Mouse (Mus musculus): ENCODE results near the gene Sdccag8. TPM values are rescaled to one million over a fixed set of nuclear protein-coding genes. Genes with fewer than 3 reads are reported as not detected.
"Not testable (repeated sequence)": the region's sequence is repeated elsewhere in the genome, so short reads cannot be mapped to it uniquely, and the experiment has no call there.

The Sdccag8 gene
- total RNA-seq, 2 experiments from 2014 or later, result 3.1 to 4.1 TPM

DNA sequence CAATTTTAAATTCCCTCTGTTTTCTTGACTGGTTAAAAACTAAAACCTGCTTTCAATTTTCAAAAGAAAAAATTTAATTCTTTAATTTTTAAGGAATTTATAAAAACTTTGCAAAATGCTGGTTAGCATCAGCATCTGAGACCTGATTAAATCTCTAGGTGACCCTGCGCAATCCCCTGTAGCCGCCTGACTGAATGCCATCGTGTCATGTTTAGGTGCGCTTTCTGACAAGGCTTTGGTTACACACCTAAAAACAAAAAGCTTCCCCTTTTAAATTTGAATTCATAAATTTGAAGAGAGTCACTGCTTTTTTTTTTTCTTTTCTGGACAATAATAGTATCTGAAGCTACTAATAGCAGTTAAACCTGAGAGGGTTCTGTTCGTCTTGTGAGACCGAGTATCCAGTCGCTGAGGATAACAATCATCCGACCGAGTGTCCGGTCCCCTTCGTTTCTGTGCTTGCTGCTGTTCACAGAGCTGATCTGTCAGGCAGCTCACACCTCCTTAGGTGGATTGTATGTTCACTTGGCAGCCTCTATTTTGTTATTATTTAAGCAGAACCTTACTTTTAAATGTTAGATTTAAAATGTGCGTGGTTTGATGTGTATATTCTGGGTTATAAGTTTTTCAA lies 118.0 kb downstream of the Sdccag8 start:
- no peak for DNase-seq
- intact Hi-C loops (cut with DNase I; ENCODE audit: low total_unique reads), result no loop called here

DNA sequence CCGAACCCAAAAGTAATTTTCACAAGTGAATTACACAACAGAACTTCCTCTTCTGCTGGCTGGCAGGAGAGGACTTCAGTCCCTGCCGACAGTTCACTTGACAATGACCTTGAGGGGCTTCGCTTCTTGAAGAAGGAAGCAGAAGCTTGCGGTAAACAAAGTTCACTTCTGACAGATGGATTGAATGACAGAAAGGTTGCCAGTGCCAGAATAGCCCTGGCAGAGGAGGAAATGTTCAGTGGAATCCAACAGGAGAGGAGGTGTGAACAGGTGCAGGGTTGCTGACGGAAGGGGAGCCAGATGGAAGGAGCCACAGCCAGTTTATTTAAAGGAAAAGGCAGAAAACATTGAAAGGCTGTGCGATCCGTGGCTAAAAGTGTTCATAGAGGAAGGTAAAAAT lies 118.9 kb downstream of the Sdccag8 start:
- DNase-seq, result peak; percentile 49
- intact Hi-C loops (cut with DNase I; ENCODE audit: low total_unique reads), result no loop called here

- DNase-seq, result peak; percentile 11
- intact Hi-C loops (cut with DNase I; ENCODE audit: low total_unique reads), result no loop called here
These were observed 119.7 kb downstream of the Sdccag8 start for GRCm38 (mm10) chr1:176934043-176934762.

DNA sequence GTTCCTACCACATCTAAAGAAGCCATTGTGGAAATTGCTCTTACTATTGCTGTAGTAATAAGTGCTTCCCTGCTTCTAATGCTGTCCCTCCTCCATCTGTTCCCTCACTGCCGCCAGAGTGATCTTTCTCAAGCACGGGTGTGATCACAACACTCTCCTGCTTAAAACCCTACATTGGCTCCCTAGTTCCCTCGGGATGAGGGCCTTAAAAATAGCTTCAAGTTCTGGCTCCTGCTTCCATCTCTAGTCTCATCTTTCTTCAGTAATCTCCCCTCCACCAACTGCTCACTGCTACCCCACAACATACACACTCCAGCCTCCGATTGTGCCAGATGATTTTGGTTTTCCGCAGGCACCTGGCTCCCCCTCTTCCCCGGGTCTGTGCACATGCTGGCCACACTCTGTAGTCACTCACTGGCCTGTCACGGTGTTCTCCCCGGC lies 125.5 kb downstream of the Sdccag8 start:
- no peak for DNase-seq
- intact Hi-C loops (cut with DNase I; ENCODE audit: low total_unique reads), result no loop called here

DNA sequence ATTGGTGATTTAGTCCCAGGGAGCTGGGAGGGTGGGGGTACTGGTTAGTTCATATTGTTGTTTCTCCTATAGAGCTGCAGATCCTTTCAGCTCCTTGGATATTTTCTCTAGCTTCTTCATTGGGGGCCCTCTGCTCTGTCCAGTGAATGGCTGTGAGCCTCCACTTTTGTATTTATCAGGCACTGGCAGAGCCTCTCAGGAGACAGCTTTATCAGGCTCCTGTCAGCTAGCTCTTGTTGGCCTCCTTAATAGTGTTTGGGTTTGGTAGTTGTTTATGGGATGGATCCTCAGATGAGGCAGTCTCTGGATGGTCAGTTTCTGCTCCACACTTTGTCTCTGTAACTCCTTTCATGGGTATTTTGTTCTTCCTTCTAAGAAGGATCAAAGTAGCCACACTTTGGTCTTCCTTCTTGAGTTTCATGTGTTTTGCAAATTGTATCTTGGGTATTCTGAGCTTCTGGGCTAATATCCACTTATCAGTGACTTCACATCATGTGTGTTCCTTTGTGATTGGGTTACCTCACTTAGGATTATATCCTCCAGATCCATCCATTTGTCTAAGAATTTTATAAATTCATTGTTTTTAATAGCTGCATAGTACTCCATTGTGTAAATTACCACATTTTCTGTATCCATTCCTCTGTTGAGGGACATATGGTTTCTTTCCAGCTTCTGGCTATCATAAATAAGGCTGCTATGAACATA lies 127.0 kb downstream of the Sdccag8 start:
- DNase-seq; intact Hi-C loops (cut with DNase I; ENCODE audit: low total_unique reads): not testable (repeated sequence)

DNA sequence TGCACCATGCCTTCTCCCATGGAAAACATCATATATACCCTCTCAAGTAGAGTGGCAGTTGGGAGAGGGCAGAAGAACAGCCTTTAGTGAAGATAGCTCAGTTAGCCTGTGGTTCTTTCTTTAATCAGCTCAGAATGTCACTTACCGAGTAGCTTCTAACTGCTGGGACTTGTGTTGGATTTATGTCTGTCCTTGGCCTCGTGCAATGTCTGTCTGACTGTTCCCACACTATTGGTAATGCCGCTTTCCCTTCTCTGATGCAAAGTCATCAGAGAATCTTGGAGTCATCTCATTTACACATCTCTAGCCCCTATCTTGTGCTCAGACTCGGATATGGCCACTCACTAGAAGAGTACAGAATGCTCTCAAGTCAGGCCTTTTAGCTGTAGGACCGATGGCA lies 128.7 kb downstream of the Sdccag8 start:
- DNase-seq, result no peak
- intact Hi-C loops (cut with DNase I; ENCODE audit: low total_unique reads), result no loop called here

GRCm38 (mm10) chr1:176943987-176944386 lies 129.5 kb downstream of the Sdccag8 start:
- DNase-seq, result no peak
- intact Hi-C loops (cut with DNase I; ENCODE audit: low total_unique reads), result no loop called here

DNA sequence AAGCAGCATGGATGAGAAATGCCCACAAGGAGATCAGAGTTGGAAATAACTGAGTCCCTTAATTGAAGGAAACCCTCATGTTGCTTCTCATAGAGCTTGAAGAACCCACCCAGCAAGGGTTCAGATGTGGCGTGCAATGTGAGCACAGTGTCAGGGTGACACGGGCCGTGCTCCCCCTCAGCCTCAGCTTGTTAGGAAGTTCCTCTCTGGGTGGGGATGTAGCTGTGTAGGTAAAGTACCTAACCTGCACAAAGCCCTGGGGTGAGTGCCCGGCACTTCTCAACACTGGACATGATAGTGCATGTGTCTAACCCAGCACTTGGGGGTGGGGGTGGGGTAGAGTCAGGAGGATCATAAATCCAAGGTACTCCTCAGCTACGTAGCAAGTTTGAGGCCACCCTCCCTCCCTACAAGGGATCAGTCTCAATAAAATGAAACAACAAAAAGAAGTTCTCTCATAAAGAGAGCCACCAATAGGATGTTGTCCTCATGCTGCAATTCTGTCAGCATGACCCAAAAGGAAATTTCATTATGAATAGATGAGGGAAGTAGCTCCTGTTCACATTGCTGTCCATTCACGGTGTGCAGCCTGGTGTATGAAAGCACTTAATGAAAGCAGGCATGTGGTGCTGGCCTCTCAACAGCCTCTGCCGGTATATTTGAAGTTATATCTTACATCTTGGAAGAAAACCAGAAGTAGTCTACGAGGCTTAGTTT lies 130.2 kb downstream of the Sdccag8 start:
- DNase-seq, result no peak
- intact Hi-C loops (cut with DNase I; ENCODE audit: low total_unique reads), result no loop called here

GRCm38 (mm10) chr1:176945175-176945540 lies 130.7 kb downstream of the Sdccag8 start:
- intact Hi-C loops (cut with DNase I; ENCODE audit: low total_unique reads), result no loop called here
- DNase-seq, result no peak

DNA sequence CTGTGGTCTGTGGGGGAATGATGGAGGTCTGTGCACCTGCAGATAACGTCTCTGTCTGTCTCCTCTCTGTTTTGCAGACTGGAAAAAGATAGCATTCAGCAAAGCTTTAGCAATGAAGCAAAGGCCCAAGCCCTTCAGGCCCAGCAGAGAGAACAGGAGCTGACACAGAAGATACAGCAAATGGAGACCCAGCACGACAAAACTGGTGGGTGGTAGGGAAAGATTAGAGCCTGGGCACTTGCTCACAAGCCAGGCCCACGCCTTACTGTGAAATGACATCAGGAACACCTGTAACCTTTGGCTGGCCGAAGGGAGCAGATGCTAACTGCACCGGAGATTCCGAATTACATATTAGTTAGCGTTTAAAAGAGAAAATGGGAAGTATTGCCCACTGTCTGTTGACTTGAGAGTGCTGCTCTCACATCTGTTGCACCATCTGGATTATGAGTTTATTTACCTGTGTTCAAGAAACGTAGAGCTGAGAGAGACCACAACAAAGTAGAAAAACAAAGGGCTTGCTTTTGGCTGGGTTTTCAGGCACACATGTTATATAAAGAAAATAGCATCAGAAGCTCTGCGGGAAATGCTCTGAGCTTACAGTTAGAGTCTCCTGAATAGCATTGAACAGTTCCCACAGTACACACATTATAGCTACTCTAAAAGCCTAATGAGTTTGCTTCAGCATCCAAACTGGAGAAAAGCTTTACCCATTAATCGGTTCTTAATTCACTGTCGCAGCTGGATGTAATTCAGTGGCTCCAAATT lies 131.8 kb downstream of the Sdccag8 start:
- no peak for DNase-seq

DNA sequence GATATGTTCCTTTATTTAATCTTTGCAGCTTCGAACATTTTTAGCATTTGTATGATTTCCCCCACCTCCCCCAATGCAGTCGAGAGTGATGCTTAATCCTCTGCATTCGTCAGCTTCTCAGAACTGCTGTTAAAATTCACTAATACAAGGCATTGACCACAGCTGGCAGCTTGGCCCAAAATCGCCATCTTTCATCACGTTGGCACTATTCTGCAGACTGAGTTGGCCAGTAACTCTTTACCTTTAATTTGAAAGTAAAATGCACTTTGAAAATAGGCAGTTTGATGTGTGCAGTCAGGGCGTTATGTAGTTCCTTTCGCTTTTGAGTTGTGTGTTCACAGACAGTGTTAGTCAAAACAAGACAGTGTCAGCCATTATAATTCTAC lies 132.3 kb downstream of the Sdccag8 start:
- DNase-seq, result no peak
- intact Hi-C loops (cut with DNase I; ENCODE audit: low total_unique reads), result no loop called here

More for the DNA sequence above, 131.8 kb downstream of the Sdccag8 start:
- intact Hi-C loops (cut with DNase I; ENCODE audit: low total_unique reads), result no loop called here

DNA sequence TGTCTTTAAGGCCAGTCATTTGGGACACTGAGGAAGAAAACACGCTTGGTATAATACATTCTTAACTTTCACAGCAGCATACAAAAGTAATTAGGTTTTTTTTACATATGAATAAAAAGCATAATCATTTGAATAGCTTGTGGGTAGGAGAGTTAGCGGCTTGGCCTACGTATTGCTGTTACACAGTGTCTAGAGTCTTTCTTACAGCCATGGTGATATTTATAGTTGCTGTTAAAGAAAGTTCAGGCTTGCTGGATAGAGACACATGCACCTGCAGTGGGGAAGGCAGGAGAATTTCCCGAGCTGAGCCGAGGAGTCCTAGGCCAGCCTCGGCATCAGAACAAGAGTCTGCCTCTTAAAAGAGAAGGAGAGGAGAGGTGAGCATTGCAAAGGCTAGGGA lies 134.4 kb downstream of the Sdccag8 start:
- intact Hi-C loops (cut with DNase I; ENCODE audit: low total_unique reads), result no loop called here
- no peak for DNase-seq

- DNase-seq, result no peak
- intact Hi-C loops (cut with DNase I; ENCODE audit: low total_unique reads), result no loop called here
These were observed 134.9 kb downstream of the Sdccag8 start for GRCm38 (mm10) chr1:176949320-176949719.

DNA sequence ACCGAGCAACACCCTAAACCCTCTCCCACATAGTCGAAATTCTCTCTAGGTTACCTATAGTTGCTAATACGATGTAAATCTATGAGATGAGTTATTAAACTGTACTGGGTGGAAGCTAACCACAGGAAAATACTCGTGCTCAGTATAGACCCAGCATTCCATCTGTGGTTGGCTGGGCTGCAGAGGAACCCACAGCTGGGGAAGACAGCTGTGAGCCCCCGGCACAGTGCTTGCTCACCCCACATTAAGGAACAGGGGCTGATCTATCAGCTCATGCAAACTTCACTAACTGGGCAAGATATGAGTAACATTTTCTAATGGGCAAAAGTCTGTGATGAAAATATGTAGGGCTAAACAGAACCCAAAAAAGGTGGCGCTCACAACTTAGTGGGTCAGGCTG lies 135.6 kb downstream of the Sdccag8 start:
- no peak for DNase-seq
- intact Hi-C loops (cut with DNase I; ENCODE audit: low total_unique reads), result no loop called here

DNA sequence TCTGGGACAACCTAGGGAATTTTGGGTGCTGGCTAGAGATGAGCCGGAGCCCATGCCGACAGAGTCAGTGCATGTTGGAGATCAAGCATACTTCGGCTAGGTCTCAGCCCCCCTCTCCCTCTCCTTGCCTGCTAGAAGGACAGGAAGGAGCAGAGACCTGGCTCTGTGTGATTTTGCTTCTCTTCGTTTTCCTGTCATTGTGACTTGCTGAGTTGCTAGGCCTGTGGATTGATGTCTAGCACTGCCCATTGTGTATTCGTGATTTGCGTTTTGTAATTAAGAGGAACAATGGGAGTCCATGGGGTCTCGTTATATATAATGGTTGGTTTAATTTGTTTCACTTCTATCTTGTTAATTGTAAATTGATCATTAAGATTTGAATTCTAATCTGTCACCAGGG lies 137.4 kb downstream of the Sdccag8 start:
- intact Hi-C loops (cut with DNase I; ENCODE audit: low total_unique reads), result no loop called here
- DNase-seq, result no peak

- DNase-seq, result no peak
- intact Hi-C loops (cut with DNase I; ENCODE audit: low total_unique reads), result no loop called here
These were observed 143.9 kb downstream of the Sdccag8 start for GRCm38 (mm10) chr1:176958311-176958710.

DNA sequence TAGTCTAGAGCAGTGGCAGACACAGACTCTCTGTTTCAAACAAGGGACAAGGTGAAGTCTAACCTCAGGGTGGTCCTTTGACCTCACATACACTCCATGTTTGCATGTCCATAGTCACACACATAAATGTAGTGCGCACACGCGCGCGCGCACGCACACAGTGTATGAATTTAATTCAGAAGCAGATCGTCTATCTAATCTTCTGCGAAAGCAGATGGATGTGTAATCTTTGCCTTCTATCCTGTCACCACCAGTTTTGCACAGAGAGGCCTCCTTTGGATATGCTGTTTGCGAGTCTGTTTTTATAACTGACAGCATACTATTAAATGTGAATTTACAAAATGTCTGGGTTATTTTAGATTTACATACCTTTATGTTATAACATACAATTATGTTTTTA lies 147.3 kb downstream of the Sdccag8 start:
- DNase-seq, result no peak
- intact Hi-C loops (cut with DNase I; ENCODE audit: low total_unique reads), result no loop called here

- intact Hi-C loops (cut with DNase I; ENCODE audit: low total_unique reads), result no loop called here
- no peak for DNase-seq
These were observed 148.4 kb downstream of the Sdccag8 start for GRCm38 (mm10) chr1:176962894-176963293.

- intact Hi-C loops (cut with DNase I; ENCODE audit: low total_unique reads), result no loop called here
- no peak for DNase-seq
These were observed 152.8 kb downstream of the Sdccag8 start for GRCm38 (mm10) chr1:176967299-176967698.

Measured in gastrocnemius, postnatal 14 days (tissue).